Mouse (Mus musculus) liver, embryonic 16.5 days (tissue): ENCODE results near the gene Hdac4. TPM values are rescaled to one million over a fixed set of nuclear protein-coding genes. Genes with fewer than 3 reads are reported as not detected.

Experiments
- ATAC-seq: fragments of 200-750 bp; cut with Nextera tagmentation; 2 replicates; pipeline ENCODE4 v1.8.0; 2017; ENCODE audit warnings: low read depth, mild to moderate bottlenecking, moderate number of reproducible peaks, moderate library complexity
- H3K27ac ChIP-seq: fragments of 300-500 bp; sonication (generic); 2 replicates; pipeline ENCODE4 v1.5.1; 2014; ENCODE audit warnings: mild to moderate bottlenecking, low read length
- H3K27me3 ChIP-seq: fragments of 300-500 bp; sonication (generic); 2 replicates; pipeline ENCODE4 v1.6.1; 2014; ENCODE audit warnings: low read depth, low read length, mixed read lengths; ENCODE audit not compliant: control insufficient read depth, insufficient read depth
- H3K36me3 ChIP-seq: fragments of 300-500 bp; sonication (generic); 2 replicates; pipeline ENCODE4 v1.6.1; 2014; ENCODE audit warnings: mild to moderate bottlenecking; ENCODE audit not compliant: control insufficient read depth, insufficient read depth
- H3K4me1 ChIP-seq: fragments of 300-500 bp; sonication (generic); 2 replicates; pipeline ENCODE4 v1.6.1; 2014; ENCODE audit warnings: low read depth, low read length, mixed read lengths; ENCODE audit not compliant: control insufficient read depth
- H3K4me2 ChIP-seq: fragments of 300-500 bp; sonication (generic); 2 replicates; pipeline ENCODE4 v1.6.1; 2014; ENCODE audit warnings: low read depth, low read length, mixed read lengths
- H3K4me3 ChIP-seq: fragments of 300-500 bp; sonication (generic); 2 replicates; pipeline ENCODE4 v1.5.1; 2014; ENCODE audit warnings: low read depth, mild to moderate bottlenecking, low read length
- H3K9ac ChIP-seq: fragments of 300-500 bp; sonication (generic); 2 replicates; pipeline ENCODE4 v1.6.1; 2014; ENCODE audit warnings: low read depth, low read length
- H3K9me3 ChIP-seq: fragments of 300-500 bp; sonication (generic); replicated peaks from 2 replicates; pipeline ENCODE4 v1.6.1; 2016; ENCODE audit warnings: low read length; ENCODE audit not compliant: control insufficient read depth
- WGBS: fragments of 180-500 bp; shearing (Covaris S2); extraction: QIAGEN DNeasy Blood & Tissue Kit; methylation state at CpG from one replicate; pipeline ENCODE4 v1.1.7; 2014; ENCODE audit not compliant: insufficient replicate concordance; 5-methylcytosine and 5-hydroxymethylcytosine counted together
- polyA plus RNA-seq: library from polyadenylated mRNA; unstranded; fragments of >200 nt; fragmentation: Nextera tagmentation; extraction: Ambion mirVana; gene quantifications from 2 replicates; pipeline ENCODE4 v1.2.1, GENCODE M21; 2015

Hdac4 gene
- polyA plus RNA-seq, 1 experiment from 2014 or later: 3.3 TPM

- no peak overlapping the region for H3K27ac ChIP-seq
- no peak overlapping the region for H3K4me3 ChIP-seq
- no peak overlapping the region for H3K4me2 ChIP-seq
- no peaks in the 10 kb centered on the region for H3K4me1 ChIP-seq
- no peaks in the 10 kb centered on the region for H3K36me3 ChIP-seq
- H3K9ac ChIP-seq: no peak overlapping the region
- no peaks in the 10 kb centered on the region for H3K9me3 ChIP-seq
- no peak for ATAC-seq
- WGBS: 59% methylated on average over 7 of the region's 7 CpGs
- H3K27me3 ChIP-seq: no peaks in the 10 kb centered on the region
These were observed 273.0 kb downstream of the Hdac4 start for GRCm38 (mm10) chr1:91922235-91923152.

- H3K9ac ChIP-seq: no peak overlapping the region
- no peak overlapping the region for H3K4me2 ChIP-seq
- no peaks in the 10 kb centered on the region for H3K4me1 ChIP-seq
- ATAC-seq: no peak
- no peak overlapping the region for H3K27ac ChIP-seq
- H3K27me3 ChIP-seq: no peaks in the 10 kb centered on the region
- H3K9me3 ChIP-seq: no peaks in the 10 kb centered on the region
- no peak overlapping the region for H3K4me3 ChIP-seq
- H3K36me3 ChIP-seq: no peaks in the 10 kb centered on the region
- WGBS: 79% methylated on average over 4 of the region's 4 CpGs
These were observed 273.8 kb downstream of the Hdac4 start for GRCm38 (mm10) chr1:91921702-91922101.

- no peaks in the 10 kb centered on the region for H3K36me3 ChIP-seq
- 55% methylated on average over 5 of the region's 5 CpGs for WGBS
- H3K9ac ChIP-seq: no peak overlapping the region
- H3K27me3 ChIP-seq: no peaks in the 10 kb centered on the region
- H3K4me3 ChIP-seq: no peak overlapping the region
- no peaks in the 10 kb centered on the region for H3K4me1 ChIP-seq
- no peaks in the 10 kb centered on the region for H3K9me3 ChIP-seq
- H3K27ac ChIP-seq: no peak overlapping the region
- no peak for ATAC-seq
- H3K4me2 ChIP-seq: no peak overlapping the region
These were observed 274.2 kb downstream of the Hdac4 start for GRCm38 (mm10) chr1:91921279-91921678.

GRCm38 (mm10) chr1:91920038-91920589 lies 275.4 kb downstream of the Hdac4 start:
- no peak for ATAC-seq
- Histone ChIP-seq H3K27me3 (no peaks in the 10 kb centered on the region), H3K27ac (no peak overlapping the region), H3K4me2 (no peak overlapping the region), H3K9me3 (no peaks in the 10 kb centered on the region), H3K9ac (no peak overlapping the region), H3K36me3 (no peaks in the 10 kb centered on the region), H3K4me3 (no peak overlapping the region), H3K4me1 (no peaks in the 10 kb centered on the region)
- 40% methylated on average over 7 of the region's 7 CpGs for WGBS

- Histone ChIP-seq H3K4me3 (no peak overlapping the region), H3K27me3 (no peaks in the 10 kb centered on the region), H3K4me1 (no peaks in the 10 kb centered on the region), H3K36me3 (no peaks in the 10 kb centered on the region), H3K9ac (no peak overlapping the region), H3K27ac (no peak overlapping the region), H3K9me3 (no peaks in the 10 kb centered on the region), H3K4me2 (no peak overlapping the region)
- no peak for ATAC-seq
- WGBS: 62% methylated on average over 10 of the region's 10 CpGs
These were observed 277.2 kb downstream of the Hdac4 start for GRCm38 (mm10) chr1:91918257-91918800.

- Histone ChIP-seq H3K27ac (no peak overlapping the region), H3K4me1 (no peaks in the 10 kb centered on the region), H3K4me2 (no peak overlapping the region), H3K9ac (no peak overlapping the region), H3K27me3 (no peaks in the 10 kb centered on the region), H3K9me3 (no peaks in the 10 kb centered on the region), H3K4me3 (no peak overlapping the region), H3K36me3 (no peaks in the 10 kb centered on the region)
- 46% methylated on average over 2 of the region's 2 CpGs for WGBS
- no peak for ATAC-seq
These were observed 277.9 kb downstream of the Hdac4 start for GRCm38 (mm10) chr1:91917596-91917995.

GRCm38 (mm10) chr1:91915961-91916360 lies 279.5 kb downstream of the Hdac4 start:
- no peak for ATAC-seq
- Histone ChIP-seq H3K27me3 (no peaks in the 10 kb centered on the region), H3K27ac (no peak overlapping the region), H3K9me3 (no peaks in the 10 kb centered on the region), H3K4me3 (no peak overlapping the region), H3K36me3 (no peaks in the 10 kb centered on the region), H3K9ac (no peak overlapping the region), H3K4me2 (no peak overlapping the region), H3K4me1 (no peaks in the 10 kb centered on the region)
- WGBS: 51% methylated on average over 5 of the region's 5 CpGs

GRCm38 (mm10) chr1:91914648-91915047 lies 280.9 kb downstream of the Hdac4 start:
- no peak for ATAC-seq
- 45% methylated on average over 3 of the region's 3 CpGs for WGBS
- no peak overlapping the region for H3K27ac ChIP-seq

GRCm38 (mm10) chr1:91913850-91914249 lies 281.6 kb downstream of the Hdac4 start:
- Histone ChIP-seq H3K9me3 (no peaks in the 10 kb centered on the region), H3K4me2 (no peak overlapping the region), H3K4me3 (no peak overlapping the region), H3K36me3 (no peaks in the 10 kb centered on the region), H3K4me1 (no peaks in the 10 kb centered on the region), H3K27me3 (no peaks in the 10 kb centered on the region), H3K27ac (no peak overlapping the region), H3K9ac (no peak overlapping the region)
- ATAC-seq: no peak
- 43% methylated on average over 6 of the region's 6 CpGs for WGBS

More at GRCm38 (mm10) chr1:91914648-91915047, 280.9 kb downstream of the Hdac4 start:
- no peaks in the 10 kb centered on the region for H3K36me3 ChIP-seq
- H3K27me3 ChIP-seq: no peaks in the 10 kb centered on the region
- no peak overlapping the region for H3K9ac ChIP-seq
- no peaks in the 10 kb centered on the region for H3K4me1 ChIP-seq
- no peaks in the 10 kb centered on the region for H3K9me3 ChIP-seq
- H3K4me3 ChIP-seq: no peak overlapping the region
- no peak overlapping the region for H3K4me2 ChIP-seq
